9 mouse cellular contexts compared by ENCODE assay signal in the genomic region with DNA sequence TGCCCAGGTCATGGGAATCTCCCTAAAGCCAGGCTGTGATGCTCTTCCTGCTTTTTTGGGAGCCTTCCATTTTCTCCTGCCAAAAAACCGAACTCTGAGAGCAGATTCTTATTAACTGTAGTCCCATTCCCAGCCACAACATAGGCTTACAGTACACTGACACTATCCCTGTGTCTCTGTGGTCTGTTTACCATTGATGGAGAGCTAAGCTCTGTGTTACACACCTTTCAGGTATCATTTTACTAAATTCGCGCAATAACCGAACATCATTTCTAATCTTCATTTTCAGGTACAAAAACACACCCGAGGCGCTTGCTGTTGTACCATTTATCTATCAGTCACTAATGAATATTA. TPM values are rescaled to one million over a fixed set of nuclear protein-coding genes. Genes with fewer than 3 reads are reported as not detected.
A peak's percentile ranks its signal among the peaks of the same experiment; 100 is the strongest.
DNase-seq lines count a peak whose midpoint lies in the region; ATAC-seq and TF ChIP-seq lines count a peak whose summit lies in the region.
"Had no signal": no experiment of that assay in that cellular context is flagged by ENCODE, and none has a peak within 500 bp of the region (broad histone marks: within the 10 kb centered on the region; RNA-seq: fewer than 3 reads in every experiment).

No protein-coding gene starts in this region.

- peak; percentile 14 to 38; a peak in 3 of 4 replicates for ATAC-seq in hematopoietic stem cell, adult 5-6 weeks (replicated peaks in 1 of 2; ENCODE audit: insufficient read depth in 1 of 2, low FRiP score in 2 of 2, low TSS enrichment in 1 of 2, low read depth in 1 of 2, poor library complexity in 2 of 2, severe bottlenecking in 2 of 2)
- ATAC-seq in cerebellum, adult (ENCODE audit: insufficient number of reproducible peaks, low FRiP score, low TSS enrichment): no peak; the same call in 1 of the 2 replicates

- TF ChIP-seq CTCF in gastrocnemius, adult 2 months (IDR thresholded peaks at IDR 0.05): no peak
- no peak for TF ChIP-seq CTCF in E14TG2a.4 (conservative IDR thresholded peaks at IDR 0.05; ENCODE audit: low read length)

- H3K27me3 ChIP-seq in E14TG2a.4 (ENCODE audit: insufficient read depth, low read length): peaks cover 33% of the 10 kb centered on the region
- peaks cover 37% of the 10 kb centered on the region for H3K27me3 ChIP-seq in megakaryocyte, embryonic 14.5 days (replicated peaks)

- peak overlapping the region; percentile 71 for H3K27ac ChIP-seq in gastrocnemius, adult 2 months
- H3K27ac ChIP-seq: macrophage had no signal

- H3K4me3 ChIP-seq in gastrocnemius, adult 2 months: peak overlapping the region; percentile 96
- H3K4me3 ChIP-seq in E14TG2a.4 (replicated peaks; ENCODE audit: low read length): peak overlapping the region; percentile 92; the same call in 1 of the 2 replicates
- peak overlapping the region; percentile 97 for H3K4me3 ChIP-seq in megakaryocyte, embryonic 14.5 days (replicated peaks)

- peaks cover 41% of the 10 kb centered on the region for H3K4me1 ChIP-seq in E14TG2a.4 (replicated peaks; ENCODE audit: low read depth, low read length)
- H3K4me1 ChIP-seq in megakaryocyte, embryonic 14.5 days: peaks cover 27% of the 10 kb centered on the region

- no peaks in the 10 kb centered on the region for H3K9me3 ChIP-seq in E14TG2a.4 (ENCODE audit: low read length)
- 0 out of 2 replicates have a peak, but pooled peaks cover 3% of the 10 kb centered on the region for H3K9me3 ChIP-seq in megakaryocyte, embryonic 14.5 days

- no peak for DNase-seq in gastrocnemius, adult 2 months
- no peak for DNase-seq in gastrocnemius, postnatal 4 days (ENCODE audit: low spot score in 2 of 2)
- DNase-seq in left cerebral cortex, adult 11 months (ENCODE audit: low spot score): no peak
- no peak for DNase-seq in spleen, postnatal 4 days (ENCODE audit: low spot score in 2 of 2)

- no peaks in the 10 kb centered on the region for H3K36me3 ChIP-seq in E14TG2a.4 (ENCODE audit: insufficient read depth, low read length)
- H3K36me3 ChIP-seq in megakaryocyte, embryonic 14.5 days (replicated peaks; ENCODE audit: low read length): no peaks in the 10 kb centered on the region

- intact Hi-C loops in gastrocnemius, adult 2 months (cut with DNase I): no loop called here

RNA-seq across cellular contexts. Expression of a gene that starts 0.4 kb away (rescaled TPM):
- 1 to 10 TPM; 2.0 to 3.9 TPM for total RNA-seq in gastrocnemius, adult 2 months (2021)
- 10 to 100 TPM; 16.3 to 16.9 TPM for total RNA-seq in gastrocnemius, postnatal 4 days (2021)
- total RNA-seq in hematopoietic stem cell, adult 5-6 weeks (2017): 5.2 and 6.2 TPM in 2 replicates
- 1.6 TPM in 1 of 2 replicates, not detected in the other for polyA plus RNA-seq in megakaryocyte, embryonic 14.5 days (2012; ENCODE audit: insufficient read depth, low replicate concordance)

RNA-seq across cellular contexts. Expression of a gene that starts 28.5 kb away (rescaled TPM):
- total RNA-seq in gastrocnemius, adult 2 months (2021): 1 to 10 TPM; 4.8 to 7.2 TPM
- total RNA-seq in gastrocnemius, postnatal 4 days (2021): 10 to 100 TPM; 26.8 to 27.5 TPM
- total RNA-seq in hematopoietic stem cell, adult 5-6 weeks (2017): 26.5 and 33.9 TPM in 2 replicates
- 19.5 and 38.4 TPM in 2 replicates for polyA plus RNA-seq in megakaryocyte, embryonic 14.5 days (2012; ENCODE audit: insufficient read depth, low replicate concordance)
